Mouse (Mus musculus) layer of hippocampus, adult 9-10 months (tissue): Measurements from ENCODE around the gene Tmem262.

Experiments
- DNase-seq: peaks from one replicate; pipeline ENCODE4 v3.0.0; 2022; ENCODE audit warnings: low spot score

Tmem262 gene

DNA sequence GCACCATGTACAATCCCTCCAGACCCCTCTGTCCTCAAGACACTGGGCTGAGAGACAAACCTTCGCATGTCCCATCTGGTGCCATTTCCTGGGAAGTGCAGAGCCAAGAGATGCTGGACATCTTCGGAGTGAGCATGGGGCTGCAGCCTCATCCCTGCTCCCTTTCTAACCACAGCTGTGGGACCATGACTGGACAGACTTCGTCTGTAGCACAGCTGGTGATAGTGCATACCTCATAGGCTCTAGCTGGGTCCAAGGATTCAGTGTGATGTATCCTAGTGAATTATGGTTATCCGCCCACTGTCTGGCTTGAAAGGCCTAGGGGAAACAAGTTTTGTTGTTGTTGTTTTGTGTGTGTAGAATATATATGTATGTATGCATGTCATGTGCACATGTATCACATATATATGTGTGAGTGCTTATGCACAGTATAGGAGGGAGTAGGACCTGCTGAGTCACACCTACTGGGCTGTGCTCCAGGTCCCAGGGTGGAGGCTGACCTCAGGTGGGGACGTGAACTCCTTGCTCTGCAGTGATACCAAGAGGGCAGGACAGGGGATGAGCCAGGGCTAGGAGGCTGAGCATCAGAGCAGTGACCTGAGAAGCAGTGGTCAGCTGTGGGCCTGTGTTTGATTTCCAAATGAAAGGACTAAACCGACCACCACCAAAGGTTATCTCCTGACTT lies 22.5 kb downstream of the Tmem262 start:
- no peak for DNase-seq

GRCm38 (mm10) chr19:6104476-6104875 lies 24.6 kb downstream of the Tmem262 start:
- no peak for DNase-seq

DNA sequence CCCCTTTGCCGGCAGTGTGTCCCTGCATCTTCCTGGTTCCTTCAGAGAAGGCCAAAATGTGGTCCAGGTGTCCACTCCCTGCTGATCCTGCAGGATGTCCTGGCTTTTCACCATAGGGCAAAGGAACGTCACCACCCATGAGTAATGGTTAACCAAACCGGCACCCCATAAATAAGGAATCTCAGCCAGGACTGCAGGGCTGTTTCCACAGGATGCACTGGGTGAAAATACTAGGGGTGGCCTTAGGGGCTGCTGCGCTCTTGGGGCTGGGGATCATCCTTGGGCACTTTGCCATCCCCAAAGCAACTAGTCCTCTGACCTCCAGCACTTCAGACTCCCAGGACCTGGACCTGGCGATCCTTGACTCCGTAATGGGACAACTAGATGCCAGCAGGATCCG lies 25.8 kb downstream of the Tmem262 start, which contains the start of gene Naaladl1:
TSS of gene Naaladl1 (plus strand) at position 197 of the 400 bp plus-strand sequence.
- no peak for DNase-seq

DNA sequence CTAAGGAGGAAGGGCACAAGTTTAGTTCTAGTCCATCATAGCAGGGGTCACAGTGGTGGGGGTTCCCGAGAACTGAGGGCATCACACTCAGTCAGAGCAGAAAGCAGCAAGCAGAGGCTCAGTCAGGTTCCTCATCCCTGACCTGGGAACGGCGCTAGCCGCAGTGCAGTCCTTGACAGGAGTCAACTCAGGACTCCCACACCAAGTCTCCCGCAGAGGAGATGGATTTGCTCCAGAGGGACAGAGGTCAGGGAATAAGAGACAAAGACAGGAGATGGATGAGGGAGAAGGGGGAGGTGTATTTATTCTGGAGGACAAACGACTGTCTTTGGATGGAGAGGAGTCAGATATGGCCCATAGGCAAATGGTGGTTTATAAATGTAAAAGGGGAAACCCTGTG lies 33.3 kb downstream of the Tmem262 start:
- DNase-seq = no peak

DNA sequence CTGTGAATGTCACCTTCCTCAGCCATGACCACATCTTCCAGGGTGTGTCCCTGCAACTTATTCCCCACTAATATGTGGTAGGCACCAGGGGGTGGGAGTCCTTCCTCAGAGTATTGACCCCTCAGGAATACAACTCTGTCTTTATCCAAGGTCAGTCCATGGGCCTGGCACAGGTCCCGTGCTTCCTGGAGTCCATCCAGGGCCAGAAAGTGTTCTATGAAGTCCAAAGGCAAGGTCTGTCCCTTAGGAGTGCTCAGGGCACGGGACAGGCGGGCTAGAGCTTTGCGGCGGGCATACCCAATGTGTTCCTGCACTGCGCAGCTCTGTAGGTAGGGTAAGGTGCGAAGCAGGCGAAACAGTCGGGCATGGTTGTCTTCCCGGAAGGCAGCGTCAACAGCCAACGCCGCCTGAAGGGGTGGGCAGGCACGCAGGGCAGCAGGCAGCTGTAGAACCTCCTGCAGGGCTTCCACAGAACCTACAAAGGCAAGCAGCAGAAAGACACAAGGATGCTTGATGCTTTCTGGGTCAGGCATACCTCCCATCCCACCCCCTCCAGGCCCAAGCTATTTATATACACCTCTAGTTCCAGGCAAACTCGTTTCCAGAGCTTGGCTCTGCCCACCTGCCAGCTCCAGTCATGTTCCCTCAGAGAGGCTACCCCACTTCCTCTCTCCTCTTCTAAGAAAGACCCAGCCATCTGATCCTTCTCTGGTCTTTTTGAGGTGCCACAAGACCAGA lies 36.4 kb downstream of the Tmem262 start:
- DNase-seq = no peak

GRCm38 (mm10) chr19:6117346-6117985 lies 37.6 kb downstream of the Tmem262 start:
- DNase-seq = no peak

DNA sequence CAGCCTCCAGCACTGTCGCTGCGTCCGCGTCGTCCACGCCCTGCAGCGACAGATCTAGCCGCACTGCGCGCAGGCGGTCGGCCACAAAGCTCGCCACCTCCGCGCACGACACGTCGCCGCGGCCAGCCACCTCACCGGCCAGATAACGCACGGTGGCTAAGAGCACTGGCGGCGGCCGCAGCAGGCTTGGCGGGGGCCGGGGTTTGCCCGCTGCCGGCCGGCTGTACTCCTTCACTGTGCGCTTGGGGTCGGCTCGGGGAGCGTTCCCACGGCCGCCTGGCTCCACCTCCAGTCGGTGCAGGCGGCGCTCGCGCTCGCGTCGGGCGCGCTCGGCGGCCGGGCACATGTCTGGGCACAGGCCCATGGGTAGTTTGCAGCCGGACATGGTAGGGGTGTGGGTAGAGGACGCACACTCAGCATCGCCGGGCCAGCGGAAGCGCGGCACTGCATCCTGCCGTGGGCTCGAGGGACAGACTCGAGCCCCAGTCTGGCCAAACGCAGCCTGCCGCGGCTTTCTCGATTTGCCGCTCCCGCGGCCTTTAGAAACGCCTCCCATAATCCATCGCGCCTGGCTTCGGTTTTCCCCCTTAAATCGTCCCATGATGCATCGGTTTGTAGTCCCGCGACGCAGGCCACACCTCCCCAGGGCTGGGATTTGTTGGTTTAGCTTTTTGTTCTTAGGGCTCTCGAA lies 38.3 kb downstream of the Tmem262 start, which contains the start of gene Sac3d1:
TSS of gene Sac3d1 (minus strand) at position 665 of the 691 bp plus-strand sequence.
- peak; percentile 89 for DNase-seq

DNA sequence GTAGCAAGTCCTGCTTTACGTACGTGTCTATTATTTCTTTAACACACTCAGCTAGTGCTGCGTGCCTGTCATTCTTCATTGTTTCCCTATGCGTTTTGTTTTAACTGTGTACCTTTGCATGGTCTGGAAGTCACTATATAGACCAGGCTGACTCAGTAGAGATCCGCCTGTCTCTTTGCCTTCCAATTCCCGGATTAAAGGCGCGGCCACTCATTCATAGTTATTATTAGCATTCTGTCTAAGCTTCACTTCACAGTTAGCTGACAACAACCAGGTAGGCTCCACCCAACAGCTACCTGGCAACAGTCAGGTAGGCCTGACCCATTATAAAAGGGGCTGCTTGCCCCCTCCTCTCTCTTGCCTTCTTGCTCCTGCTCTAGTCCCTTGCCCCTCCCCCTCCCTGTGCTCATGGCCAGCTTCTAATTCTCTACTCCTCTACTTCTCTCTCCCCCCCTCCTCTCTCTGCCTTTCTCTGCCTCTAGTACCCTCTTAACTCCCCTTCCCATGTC lies 38.9 kb downstream of the Tmem262 start:
- no peak for DNase-seq

- no peak for DNase-seq
Observed at GRCm38 (mm10) chr19:6121761-6122160, 41.9 kb downstream of the Tmem262 start.

- DNase-seq = no peak
Observed at GRCm38 (mm10) chr19:6123330-6123729, 43.5 kb downstream of the Tmem262 start.

DNA sequence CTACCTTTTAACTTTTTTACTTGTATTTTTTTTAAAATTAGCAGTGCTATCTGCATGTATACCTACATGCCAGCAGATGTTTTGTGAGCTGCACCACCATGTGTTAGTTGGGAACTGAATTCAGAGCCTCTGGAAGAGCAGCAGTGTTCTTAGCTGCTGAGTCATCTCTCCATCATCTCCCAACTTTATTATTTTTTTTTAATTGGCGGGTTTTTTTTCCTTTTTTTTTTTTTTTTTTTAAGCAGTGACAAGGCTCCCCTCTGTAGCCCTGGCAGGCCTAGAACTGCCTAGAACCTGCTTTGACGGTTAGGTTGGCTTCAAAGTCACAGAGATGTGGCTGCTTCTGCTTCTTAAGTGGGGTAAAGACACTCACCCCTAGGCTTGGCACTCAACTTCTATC lies 45.1 kb downstream of the Tmem262 start:
- DNase-seq = no peak

- DNase-seq = no peak
Observed at GRCm38 (mm10) chr19:6126289-6126688, 46.5 kb downstream of the Tmem262 start.

DNA sequence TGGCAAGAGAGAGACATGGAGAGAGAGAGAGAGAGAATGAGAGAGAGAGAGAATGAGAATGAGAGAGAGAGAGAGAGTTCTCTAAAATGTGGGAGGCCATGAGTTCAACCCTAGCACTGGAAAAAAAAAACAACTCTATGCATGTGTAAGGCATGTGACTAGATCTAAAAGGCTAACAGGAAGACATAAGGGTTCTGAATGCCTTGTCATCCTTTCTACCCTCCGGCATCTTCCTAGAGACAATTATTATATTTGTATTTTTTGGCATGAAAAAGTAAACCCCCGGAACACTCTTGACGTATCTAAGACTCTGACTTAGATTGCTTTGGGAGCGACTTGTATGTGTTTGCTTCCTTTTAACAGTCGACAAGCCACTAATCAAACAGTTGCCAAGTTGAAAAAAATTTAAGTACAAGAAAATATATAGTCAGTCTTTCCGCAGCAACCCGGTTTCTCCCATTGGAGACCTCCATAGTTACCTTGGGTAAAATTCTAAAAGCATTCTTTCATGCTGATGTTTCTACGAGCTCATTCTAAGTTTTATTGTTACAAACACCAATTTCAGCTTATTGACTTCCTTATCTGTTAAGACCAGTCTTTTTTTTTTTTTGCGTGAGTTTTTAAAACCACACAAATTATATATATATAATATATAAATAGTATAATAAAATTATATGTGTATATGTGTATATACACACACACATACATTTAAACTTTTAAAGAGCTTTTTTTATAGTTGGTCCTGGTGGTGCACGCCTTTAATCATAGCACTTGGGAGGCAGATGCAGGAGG lies 47.2 kb downstream of the Tmem262 start:
- DNase-seq = no peak

DNA sequence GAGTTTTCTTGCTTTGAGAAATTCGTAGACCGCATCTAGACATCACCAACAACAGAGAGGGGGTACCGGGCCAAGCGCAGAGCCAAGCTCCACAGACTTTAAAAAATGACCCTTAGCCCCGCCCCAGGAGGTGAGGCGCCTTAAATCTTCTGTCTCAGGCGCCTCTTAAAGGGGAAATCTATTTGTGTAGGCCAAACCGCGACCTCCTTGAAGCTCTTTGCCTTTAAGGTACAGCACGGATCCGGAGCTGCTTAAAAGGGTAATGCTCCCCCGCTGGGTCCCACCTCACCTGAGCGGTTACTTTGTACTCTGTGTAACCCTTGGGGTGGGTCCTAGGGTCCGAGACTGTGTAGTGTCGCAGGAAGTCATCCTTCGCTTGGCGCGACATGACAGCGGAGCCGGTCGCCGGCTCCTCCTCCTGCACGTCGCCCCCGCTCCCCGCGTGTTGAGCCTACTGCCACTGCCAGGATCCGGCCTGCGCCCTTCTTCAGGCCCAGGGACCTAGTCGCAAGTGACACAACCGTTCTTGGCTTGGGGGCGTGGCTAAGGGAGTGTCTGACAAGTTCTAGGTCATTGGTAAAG lies 48.0 kb downstream of the Tmem262 start, which contains the start of gene Snx15:
TSS of gene Snx15 (minus strand) at position 545 of the 582 bp plus-strand sequence.
- peak; percentile 94 for DNase-seq
